Mouse (Mus musculus) layer of hippocampus, adult 8-10 months (tissue): Measurements from ENCODE around the gene Lmtk3. TPM values are rescaled to one million over a fixed set of nuclear protein-coding genes. Genes with fewer than 3 reads are reported as not detected.

Experiments used
- DNase-seq, 2 experiments: peaks; one replicate each; pipeline ENCODE4 v3.0.0; 2022; ENCODE audit warnings: low spot score in 2 of 2
- total RNA-seq, 4 experiments: library from RNA; stranded (reverse); gene quantifications; 2 replicates each; pipeline ENCODE4 v1.2.4; 2022

The Lmtk3 gene
- total RNA-seq, 4 experiments from 2014 or later, result 251 to 313 (median 283) TPM

DNA sequence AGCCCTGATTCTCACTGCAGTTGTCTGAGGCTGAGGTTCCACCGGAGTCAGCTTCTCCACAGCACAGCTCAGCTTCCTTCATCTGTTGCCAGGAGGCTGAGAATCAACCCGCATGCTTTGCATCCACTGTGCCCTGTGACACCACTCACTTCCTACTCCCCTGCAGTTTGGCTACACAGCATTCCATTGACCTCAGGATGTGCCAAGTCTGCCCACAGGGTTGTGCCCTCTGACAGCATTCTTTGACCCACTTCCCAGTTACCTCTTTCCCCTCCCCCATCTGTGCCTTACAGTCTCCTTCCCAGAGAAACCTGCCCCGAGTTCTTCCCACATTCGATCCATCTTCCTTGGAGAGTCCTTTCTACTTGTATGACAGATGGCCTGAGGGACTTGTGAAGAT is 1.3 kb upstream of the Lmtk3 start:
- DNase-seq, result no peak

GRCm38 (mm10) chr7:45784524-45785372 is 1.2 kb downstream of the Lmtk3 start, which contains the start of gene Sult2b1:
Gene Sult2b1, minus strand, starts transcription at chr7:45784669.
- peak; percentile 92 to 93 for DNase-seq

DNA sequence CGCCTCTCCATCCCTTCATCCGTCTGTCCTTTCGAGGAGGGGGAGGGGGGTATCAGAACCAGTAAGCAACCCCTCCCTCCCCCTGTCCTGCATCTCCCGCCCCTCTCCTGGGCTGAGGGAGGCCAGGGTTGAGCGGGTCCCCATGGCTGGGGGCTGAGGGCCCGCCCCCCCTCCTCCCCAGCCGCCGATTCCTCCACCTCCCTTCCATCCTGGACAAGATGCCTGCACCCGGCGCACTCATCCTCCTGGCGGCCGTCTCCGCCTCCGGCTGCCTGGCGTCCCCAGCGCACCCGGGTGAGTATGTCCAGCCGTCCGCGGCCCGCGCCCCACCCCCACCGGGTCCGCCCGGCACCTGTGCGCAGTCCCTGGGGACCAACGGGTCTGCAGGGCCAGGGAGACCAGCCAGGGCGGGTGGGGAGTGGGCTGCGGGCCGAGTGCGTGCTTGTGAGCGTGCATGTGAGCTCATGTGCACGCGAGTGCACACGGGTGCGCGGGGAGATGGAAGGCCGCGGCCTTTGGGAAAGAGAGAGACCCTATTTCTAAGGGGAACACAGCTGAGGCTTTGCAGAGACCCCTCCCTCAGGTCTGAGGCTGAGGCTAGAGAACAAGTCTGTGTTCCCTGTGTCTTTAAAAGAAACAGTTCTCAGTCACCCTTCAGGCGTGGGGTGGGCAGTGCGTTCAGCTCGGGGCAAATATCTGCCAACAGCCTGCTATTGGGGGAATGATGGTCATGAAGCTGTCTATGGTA is 2.0 kb downstream of the Lmtk3 start:
- DNase-seq, result no peak

DNA sequence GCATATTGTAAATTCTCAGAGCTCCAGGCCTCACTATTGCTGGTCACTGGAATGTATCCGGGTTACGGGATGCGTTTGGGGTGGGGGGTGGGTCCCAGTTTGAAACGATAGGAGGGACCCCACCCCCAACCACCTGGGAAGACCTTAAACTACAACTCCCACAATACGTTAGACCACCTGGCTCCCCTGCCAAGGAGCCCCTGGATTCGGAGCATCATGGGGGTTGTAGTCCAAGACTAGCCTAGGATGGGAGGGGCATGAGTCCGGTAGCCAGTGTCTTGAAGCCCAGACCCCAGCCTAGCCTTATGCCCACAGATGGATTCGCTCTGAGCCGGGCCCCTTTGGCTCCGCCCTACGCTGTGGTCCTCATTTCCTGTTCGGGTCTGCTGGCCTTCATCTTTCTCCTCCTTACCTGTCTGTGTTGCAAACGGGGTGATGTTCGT is 2.6 kb downstream of the Lmtk3 start:
- DNase-seq, result no peak

GRCm38 (mm10) chr7:45786661-45787413 is 3.3 kb downstream of the Lmtk3 start:
- peak; percentile 67 to 81 for DNase-seq

- DNase-seq, result no peak
These were observed 4.1 kb downstream of the Lmtk3 start for GRCm38 (mm10) chr7:45787642-45788041.

DNA sequence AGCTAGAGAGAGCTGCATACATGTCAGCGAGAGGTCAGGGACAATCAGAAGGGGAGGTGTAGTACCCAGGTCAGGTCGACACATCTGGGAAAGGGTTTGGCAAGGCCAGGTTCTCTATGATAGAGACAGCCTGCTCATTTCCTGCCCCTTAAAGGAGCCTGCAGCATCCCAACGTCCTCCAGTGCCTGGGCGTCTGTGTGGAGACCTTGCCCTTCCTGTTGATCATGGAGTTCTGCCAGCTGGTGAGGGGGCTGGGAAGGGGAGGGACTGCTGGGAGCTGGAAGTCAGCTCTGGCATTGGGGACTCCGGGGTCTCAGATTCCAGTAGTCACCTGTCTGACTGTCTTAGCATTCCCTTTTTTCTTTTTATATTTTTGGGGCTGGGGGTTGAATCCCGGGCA is 7.2 kb downstream of the Lmtk3 start:
- DNase-seq, result no peak

DNA sequence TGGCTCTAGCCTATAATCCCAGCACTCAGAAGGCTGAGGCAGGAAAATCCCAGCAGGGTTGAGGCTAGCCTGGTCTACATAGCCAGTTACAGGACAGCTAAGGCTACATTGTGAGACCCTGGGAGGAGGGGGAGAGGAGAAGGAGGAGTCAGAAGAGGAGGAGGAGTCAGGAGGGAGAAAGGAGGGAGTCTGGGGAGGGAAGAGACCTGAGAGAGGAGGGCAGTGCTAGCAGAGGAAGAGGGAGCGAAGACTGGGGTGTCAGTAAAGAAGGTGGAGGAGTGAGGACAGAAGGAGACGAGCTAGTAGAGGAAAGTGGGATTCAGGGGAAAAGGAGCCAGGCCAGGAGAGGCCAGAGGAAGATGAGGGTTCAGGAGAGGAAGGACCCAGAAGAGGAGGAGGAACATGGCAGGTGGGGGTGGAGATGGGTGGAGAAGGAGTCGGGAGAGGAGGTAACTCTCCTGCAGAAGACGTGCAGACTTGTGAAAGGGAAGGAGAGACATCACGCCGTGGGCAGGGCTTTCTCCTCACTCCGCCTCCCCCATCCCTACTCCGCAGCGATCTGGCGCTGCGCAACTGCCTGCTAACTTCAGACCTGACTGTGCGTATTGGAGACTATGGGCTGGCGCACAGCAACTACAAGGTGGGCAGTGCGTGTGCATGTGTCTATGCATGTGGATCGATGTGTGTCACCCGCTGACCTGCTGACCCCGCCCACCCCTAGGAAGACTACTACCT is 8.4 kb downstream of the Lmtk3 start:
- no peak for DNase-seq

DNA sequence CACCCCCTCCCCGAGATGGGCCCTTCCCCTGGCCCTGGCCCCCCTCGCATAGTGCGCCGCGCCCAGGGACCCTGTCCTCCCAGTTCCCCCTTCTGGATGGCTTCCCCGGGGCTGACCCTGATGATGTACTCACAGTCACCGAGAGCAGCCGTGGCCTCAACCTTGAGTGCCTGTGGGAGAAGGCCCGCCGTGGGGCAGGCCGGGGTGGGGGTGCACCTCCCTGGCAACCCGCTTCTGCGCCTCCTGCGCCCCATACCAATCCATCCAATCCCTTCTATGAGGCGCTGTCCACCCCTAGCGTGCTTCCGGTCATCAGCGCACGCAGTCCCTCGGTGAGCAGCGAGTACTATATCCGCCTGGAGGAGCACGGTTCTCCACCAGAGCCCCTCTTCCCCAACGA is 9.7 kb downstream of the Lmtk3 start:
- DNase-seq, result no peak

- no peak for DNase-seq
These were observed 10.5 kb downstream of the Lmtk3 start for GRCm38 (mm10) chr7:45793969-45794585.

DNA sequence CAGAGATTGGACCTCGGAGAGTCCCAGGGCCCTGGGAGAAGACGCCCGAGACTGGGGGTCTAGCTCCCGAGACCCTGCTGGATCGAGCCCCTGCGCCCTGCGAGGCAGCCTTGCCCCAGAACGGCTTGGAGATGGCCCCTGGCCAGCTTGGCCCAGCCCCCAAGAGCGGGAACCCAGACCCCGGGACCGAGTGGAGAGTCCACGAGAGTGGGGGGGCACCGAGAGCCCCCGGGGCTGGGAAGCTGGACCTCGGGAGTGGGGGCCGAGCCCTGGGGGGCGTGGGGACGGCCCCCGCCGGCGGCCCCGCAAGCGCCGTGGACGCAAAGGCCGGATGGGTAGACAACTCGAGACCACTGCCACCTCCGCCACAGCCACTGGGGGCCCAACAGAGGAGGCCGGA is 11.4 kb downstream of the Lmtk3 start:
- DNase-seq, result no peak

GRCm38 (mm10) chr7:45796950-45797349 is 13.4 kb downstream of the Lmtk3 start:
- no peak for DNase-seq

- DNase-seq, result no peak
These were observed 14.3 kb downstream of the Lmtk3 start for GRCm38 (mm10) chr7:45797661-45798510.

DNA sequence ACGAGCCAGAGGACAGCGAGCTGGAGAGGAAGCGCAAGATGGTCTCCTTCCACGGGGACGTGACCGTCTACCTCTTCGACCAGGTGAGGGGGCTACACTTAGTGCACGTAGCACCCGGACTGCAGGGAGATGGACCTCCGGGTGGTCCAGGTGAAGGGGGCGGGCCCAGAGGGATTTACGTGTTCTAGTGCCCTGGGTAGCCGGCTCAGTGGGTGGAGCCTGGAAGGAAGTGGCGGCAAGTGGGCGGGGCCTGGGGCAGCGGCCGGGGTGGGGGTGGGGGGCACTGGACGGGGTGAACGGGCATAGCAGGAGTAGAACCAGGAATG is 14.9 kb downstream of the Lmtk3 start:
- DNase-seq, result no peak

- no peak for DNase-seq
These were observed 15.4 kb downstream of the Lmtk3 start for GRCm38 (mm10) chr7:45798931-45799330.

- no peak for DNase-seq
These were observed 16.5 kb downstream of the Lmtk3 start for GRCm38 (mm10) chr7:45800001-45800400.

GRCm38 (mm10) chr7:45800546-45801204 is 17.1 kb downstream of the Lmtk3 start:
- no peak for DNase-seq

- DNase-seq, result peak; percentile 83 to 95
These were observed 17.8 kb downstream of the Lmtk3 start for GRCm38 (mm10) chr7:45801348-45801747.

GRCm38 (mm10) chr7:45802551-45802950 is 19.0 kb downstream of the Lmtk3 start:
- no peak for DNase-seq
